Mouse (Mus musculus) liver, postnatal 0 days (tissue): ENCODE measurements around the gene Cenpa. TPM values are rescaled to one million over a fixed set of nuclear protein-coding genes. Genes with fewer than 3 reads are reported as not detected.
A peak's percentile ranks its signal among the peaks of the same experiment; 100 is the strongest.

Experiments used
- ATAC-seq: fragments of 200-750 bp; cut with Nextera tagmentation; 2 replicates; pipeline ENCODE4 v1.8.0; 2017; ENCODE audit warnings: mild to moderate bottlenecking, moderate library complexity
- DNase-seq: peaks from one replicate; pipeline ENCODE4 v3.0.0-alpha.2; 2016
- H3K27ac ChIP-seq: fragments of 300-500 bp; sonication (generic); 2 replicates; pipeline ENCODE4 v1.5.1; 2014; ENCODE audit warnings: antibody characterized with exemption, moderate library complexity, mild to moderate bottlenecking, low read depth
- H3K27me3 ChIP-seq: fragments of 300-500 bp; sonication (generic); 2 replicates; pipeline ENCODE4 v1.6.1; 2014; ENCODE audit warnings: low read length, control low read depth, mixed read lengths; ENCODE audit not compliant: insufficient read depth
- H3K36me3 ChIP-seq: fragments of 300-500 bp; sonication (generic); replicated peaks from 2 replicates; pipeline ENCODE4 v1.6.1; 2014; ENCODE audit warnings: mild to moderate bottlenecking, control low read depth, low read length, moderate library complexity, mixed read lengths; ENCODE audit not compliant: insufficient read depth
- H3K4me1 ChIP-seq: fragments of 300-500 bp; sonication (generic); 2 replicates; pipeline ENCODE4 v1.6.1; 2014; ENCODE audit warnings: antibody characterized with exemption, mild to moderate bottlenecking, control low read depth; ENCODE audit not compliant: insufficient read depth
- H3K4me2 ChIP-seq: fragments of 300-500 bp; sonication (generic); 2 replicates; pipeline ENCODE4 v1.6.1; 2014; ENCODE audit warnings: low read depth, mild to moderate bottlenecking, low read length, moderate library complexity, mixed read lengths
- H3K4me3 ChIP-seq: fragments of 300-500 bp; sonication (generic); 2 replicates; pipeline ENCODE4 v1.5.1; 2014; ENCODE audit warnings: low read depth, low read length
- H3K9ac ChIP-seq: fragments of 300-500 bp; sonication (generic); replicated peaks from 2 replicates; pipeline ENCODE4 v1.6.1; 2014; ENCODE audit warnings: mild to moderate bottlenecking, moderate library complexity
- H3K9me3 ChIP-seq: fragments of 300-500 bp; sonication (generic); 2 replicates; pipeline ENCODE4 v1.6.1; 2016; ENCODE audit warnings: mild to moderate bottlenecking, control low read depth, low read length, mixed read lengths
- CTCF ChIP-seq: sonication (generic); IDR thresholded peaks from 2 replicates; pipeline ENCODE4 v1.5.1; 2016; ENCODE audit warnings: antibody characterized with exemption, low read depth
- EP300 ChIP-seq: IDR thresholded peaks from 2 replicates; pipeline ENCODE4 v1.6.1; 2016; ENCODE audit warnings: antibody characterized with exemption, low read depth, mild to moderate bottlenecking
- WGBS: fragments of 180-500 bp; shearing (Covaris S2); extraction: QIAGEN DNeasy Blood & Tissue Kit; methylation state at CpG from one replicate; pipeline ENCODE4 v1.1.7; 2014; ENCODE audit not compliant: insufficient replicate concordance; 5-methylcytosine and 5-hydroxymethylcytosine counted together
- polyA plus RNA-seq: library from polyadenylated mRNA; unstranded; fragments of >200 nt; fragmentation: Nextera tagmentation; extraction: Ambion mirVana; gene quantifications from 2 replicates; pipeline ENCODE4 v1.2.1, GENCODE M21; 2015

The Cenpa gene
- polyA plus RNA-seq, 1 experiment from 2014 or later: 145 TPM

DNA sequence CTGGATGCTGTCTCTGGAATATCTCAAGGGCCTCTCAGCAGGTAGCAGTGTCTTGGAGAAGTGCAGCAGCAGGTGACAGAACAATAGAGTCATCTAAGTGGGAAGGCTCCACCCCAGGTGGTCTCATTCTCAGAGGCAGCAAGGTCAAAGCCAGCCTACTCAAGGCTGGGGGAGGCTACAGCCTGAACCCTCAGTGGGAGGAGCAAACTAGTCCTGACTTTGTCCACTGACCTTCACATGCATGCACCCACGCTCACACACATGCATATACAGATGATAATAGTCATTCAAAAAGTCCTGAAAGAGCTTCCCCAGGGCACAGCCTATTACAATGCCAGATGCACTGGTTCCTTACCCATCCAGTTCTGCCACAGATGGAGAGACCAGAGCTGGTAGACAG is 6.3 kb upstream of the Cenpa start:
- Histone ChIP-seq H3K4me1 (no peaks in the 10 kb centered on the region), H3K9ac (no peak overlapping the region), H3K4me2 (no peak overlapping the region), H3K9me3 (no peaks in the 10 kb centered on the region), H3K27me3 (no peaks in the 10 kb centered on the region), H3K4me3 (no peak overlapping the region), H3K36me3 (peaks cover 23% of the 10 kb centered on the region), H3K27ac (no peak overlapping the region)
- WGBS: 76% methylated on average over 1 of the region's 1 CpGs
- ATAC-seq (no peak), DNase-seq (no peak)
- TF ChIP-seq CTCF (no peak), EP300 (no peak)

GRCm38 (mm10) chr5:30660813-30661212 is 5.8 kb upstream of the Cenpa start:
- WGBS: 85% methylated on average over 5 of the region's 5 CpGs
- no peak overlapping the region for H3K9ac ChIP-seq
- H3K9me3 ChIP-seq: no peaks in the 10 kb centered on the region
- no peaks in the 10 kb centered on the region for H3K27me3 ChIP-seq
- H3K36me3 ChIP-seq: peaks cover 22% of the 10 kb centered on the region
- ATAC-seq (no peak), DNase-seq (no peak)
- no peak overlapping the region for H3K4me2 ChIP-seq
- H3K27ac ChIP-seq: no peak overlapping the region
- 0 out of 2 replicates have a peak, but pooled peaks cover under 1% of the 10 kb centered on the region for H3K4me1 ChIP-seq
- TF ChIP-seq EP300 (no peak), CTCF (no peak)
- no peak overlapping the region for H3K4me3 ChIP-seq

- TF ChIP-seq EP300 (no peak), CTCF (no peak)
- Histone ChIP-seq H3K4me3 (no peak overlapping the region), H3K9me3 (no peaks in the 10 kb centered on the region), H3K27me3 (no peaks in the 10 kb centered on the region), H3K27ac (peak overlapping the region; percentile 91; the same call in 1 of the 2 replicates), H3K4me1 (peaks cover 22% of the 10 kb centered on the region), H3K9ac (no peak overlapping the region), H3K36me3 (peaks cover 19% of the 10 kb centered on the region), H3K4me2 (no peak overlapping the region)
- 78% methylated on average over 9 of the region's 9 CpGs for WGBS
- no peak for ATAC-seq
- no peak for DNase-seq
These were observed 1.2 kb upstream of the Cenpa start for GRCm38 (mm10) chr5:30665360-30665759.

DNA sequence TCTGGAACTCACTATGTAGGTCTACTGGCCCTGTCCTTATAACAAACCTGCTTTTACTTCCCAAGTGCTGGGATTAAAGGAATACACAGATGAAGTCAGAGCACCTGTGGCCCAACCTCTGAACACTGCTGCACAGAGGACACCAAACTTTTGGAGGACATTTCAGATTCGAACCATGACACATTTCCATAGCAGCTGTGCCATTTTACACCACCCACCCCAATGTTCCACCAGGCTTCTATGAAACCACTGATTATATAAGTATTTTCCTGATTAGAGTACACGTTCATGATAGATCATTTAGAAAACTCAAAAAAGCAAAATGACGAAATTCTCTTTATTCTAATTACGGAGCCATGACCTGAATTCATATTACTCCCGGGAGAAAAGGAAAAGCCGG is 609 bp upstream of the Cenpa start:
- DNase-seq (no peak), ATAC-seq (no peak)
- Histone ChIP-seq H3K9ac (peak overlapping the region; percentile 96), H3K9me3 (no peaks in the 10 kb centered on the region), H3K4me2 (peak overlapping the region; percentile 68), H3K27me3 (no peaks in the 10 kb centered on the region), H3K4me1 (peaks cover 22% of the 10 kb centered on the region), H3K27ac (peak overlapping the region; percentile 91), H3K4me3 (peak overlapping the region; percentile 94), H3K36me3 (peaks cover 20% of the 10 kb centered on the region)
- TF ChIP-seq EP300: no peak
- TF ChIP-seq CTCF: no peak
- 23% methylated on average over 6 of the region's 6 CpGs for WGBS

- DNase-seq (no peak), ATAC-seq (no peak)
- peak overlapping the region; percentile 68 for H3K4me2 ChIP-seq
- peak overlapping the region; percentile 95 for H3K27ac ChIP-seq
- no peaks in the 10 kb centered on the region for H3K27me3 ChIP-seq
- TF ChIP-seq EP300: no peak
- TF ChIP-seq CTCF: no peak
- H3K9me3 ChIP-seq: no peaks in the 10 kb centered on the region
- peaks cover 32% of the 10 kb centered on the region for H3K36me3 ChIP-seq
- under 1% methylated on average over 13 of the region's 13 CpGs for WGBS
- peak overlapping the region; percentile 96 for H3K9ac ChIP-seq
- H3K4me3 ChIP-seq: peak overlapping the region; percentile 94
- peaks cover 22% of the 10 kb centered on the region for H3K4me1 ChIP-seq
These were observed 638 bp downstream of the Cenpa start for GRCm38 (mm10) chr5:30667215-30667614.

DNA sequence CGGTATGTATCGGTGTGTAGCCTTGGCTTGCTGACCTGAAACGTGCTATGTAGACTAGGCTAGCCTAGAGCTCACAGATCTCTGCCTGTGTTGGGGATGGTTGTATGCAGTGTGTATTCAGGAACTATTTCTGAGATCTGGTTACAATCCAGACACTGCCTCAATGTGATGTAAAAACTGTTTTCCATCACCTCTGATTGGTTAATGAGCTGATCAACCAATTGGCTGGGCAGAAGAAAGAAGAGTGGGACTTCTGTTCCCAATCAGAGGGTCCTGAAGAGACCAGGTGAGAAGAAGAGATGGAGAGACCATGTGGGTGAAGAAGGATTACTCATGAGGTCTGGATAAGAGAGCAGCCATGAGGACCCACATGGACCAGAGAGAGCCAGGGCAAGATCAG is 1.1 kb downstream of the Cenpa start:
- peaks cover 37% of the 10 kb centered on the region for H3K36me3 ChIP-seq
- peak overlapping the region; percentile 96 for H3K9ac ChIP-seq
- peak overlapping the region; percentile 68 for H3K4me2 ChIP-seq
- DNase-seq (no peak), ATAC-seq (no peak)
- peak overlapping the region; percentile 95 for H3K27ac ChIP-seq
- no peaks in the 10 kb centered on the region for H3K9me3 ChIP-seq
- H3K4me3 ChIP-seq: peak overlapping the region; percentile 94
- no peaks in the 10 kb centered on the region for H3K27me3 ChIP-seq
- peaks cover 22% of the 10 kb centered on the region for H3K4me1 ChIP-seq
- WGBS: 2% methylated on average over 3 of the region's 3 CpGs
- TF ChIP-seq CTCF (no peak), EP300 (no peak)
